ENCODE assay signal across 8 mouse cellular contexts in genomic region chr3:119893165-119893910, GRCm38 (mm10).
DNase-seq lines count a peak whose midpoint lies in the region; ATAC-seq and TF ChIP-seq lines count a peak whose summit lies in the region.

No protein-coding gene starts in this region.

- H3K9ac ChIP-seq in lung, embryonic 14.5 days, result no peak overlapping the region
- peak overlapping the region; percentile 45 for H3K9ac ChIP-seq in neural tube, embryonic 11.5 days (ENCODE audit: low read length)

- ATAC-seq in lung, embryonic 14.5 days (ENCODE audit: insufficient read depth), result peak; percentile 45; the same call in 1 of the 2 replicates
- no peak for ATAC-seq in neural tube, embryonic 11.5 days (ENCODE audit: insufficient read depth, low FRiP score, low TSS enrichment)

- peak overlapping the region; percentile 14; the same call in 1 of the 2 replicates for H3K4me3 ChIP-seq in lung, embryonic 14.5 days (ENCODE audit: low read depth, low read length)
- 0 out of 2 replicates have a peak overlapping the region, but pooled peaks have one; percentile 13 for H3K4me3 ChIP-seq in neural tube, embryonic 11.5 days (ENCODE audit: low read depth, low read length)

- peak overlapping the region; percentile 59 for H3K4me2 ChIP-seq in lung, embryonic 14.5 days
- H3K4me2 ChIP-seq in neural tube, embryonic 11.5 days (ENCODE audit: low read depth), result peak overlapping the region; percentile 40

- peaks cover 10% of the 10 kb centered on the region; the same call in 1 of the 2 replicates for H3K4me1 ChIP-seq in lung, embryonic 14.5 days (ENCODE audit: insufficient read depth)
- peaks cover 8% of the 10 kb centered on the region; the same call in 1 of the 2 replicates for H3K4me1 ChIP-seq in neural tube, embryonic 11.5 days (ENCODE audit: control insufficient read depth, insufficient read depth, low read length)

- WGBS in lung, embryonic 14.5 days, result 12% methylated on average over 20 of the region's 20 CpGs
- WGBS in neural tube, embryonic 11.5 days, result 17% methylated on average over 20 of the region's 20 CpGs

- peak; percentile 17 for DNase-seq in adrenal gland, postnatal 10 days
- DNase-seq in adrenal gland, postnatal 4 days (ENCODE audit: low spot score in 2 of 2), result no peak
- peak; percentile 53 for DNase-seq in lung, embryonic 14.5 days
- no peak for DNase-seq in lung, postnatal 10 days
- peak; percentile 5 for DNase-seq in layer of hippocampus, adult 11-12 months (ENCODE audit: low spot score)
- DNase-seq in neural tube, embryonic 11.5 days (ENCODE audit: low spot score), result peak; percentile 43
- DNase-seq in thymus, postnatal 25 days, result no peak
- DNase-seq in kidney, adult 11 months, result no peak

- no peaks in the 10 kb centered on the region for H3K36me3 ChIP-seq in lung, embryonic 14.5 days (ENCODE audit: insufficient read depth)
- no peaks in the 10 kb centered on the region for H3K36me3 ChIP-seq in neural tube, embryonic 11.5 days (ENCODE audit: control insufficient read depth, insufficient read depth, low read length)

- no peaks in the 10 kb centered on the region for H3K9me3 ChIP-seq in lung, embryonic 14.5 days (ENCODE audit: low read depth, low read length)
- no peaks in the 10 kb centered on the region for H3K9me3 ChIP-seq in neural tube, embryonic 11.5 days (ENCODE audit: control insufficient read depth, low read length)

- no peak for TF ChIP-seq CTCF in lung, embryonic 14.5 days (IDR thresholded peaks at IDR 0.05; ENCODE audit: low read depth)

- no peaks in the 10 kb centered on the region for H3K27me3 ChIP-seq in lung, embryonic 14.5 days (ENCODE audit: insufficient read depth, low read length)
- H3K27me3 ChIP-seq in neural tube, embryonic 11.5 days (ENCODE audit: control insufficient read depth, insufficient read depth, low read length), result no peaks in the 10 kb centered on the region

- H3K27ac ChIP-seq in lung, embryonic 14.5 days (ENCODE audit: low read depth), result no peak overlapping the region
- H3K27ac ChIP-seq in neural tube, embryonic 11.5 days (ENCODE audit: low read depth, low read length), result no peak overlapping the region

Comparison
In these comparisons a context has a peak if more than half of its experiments do, and no peak if none do; other contexts are left out.
1. DNase-seq: peak in adrenal gland, postnatal 10 days (single experiment), lung, embryonic 14.5 days (single experiment), layer of hippocampus, adult 11-12 months (single experiment) and neural tube, embryonic 11.5 days (single experiment); none in adrenal gland, postnatal 4 days (0 of 2), lung, postnatal 10 days (single experiment), thymus, postnatal 25 days (single experiment) and kidney, adult 11 months (single experiment).